Mouse (Mus musculus) liver, embryonic 16.5 days (tissue): ENCODE measurements around the gene Ola1. TPM values are rescaled to one million over a fixed set of nuclear protein-coding genes. Genes with fewer than 3 reads are reported as not detected.

Source experiments
- ATAC-seq: fragments of 200-750 bp; cut with Nextera tagmentation; 2 replicates; pipeline ENCODE4 v1.8.0; 2017; ENCODE audit warnings: low read depth, mild to moderate bottlenecking, moderate number of reproducible peaks, moderate library complexity
- H3K27ac ChIP-seq: fragments of 300-500 bp; sonication (generic); 2 replicates; pipeline ENCODE4 v1.5.1; 2014; ENCODE audit warnings: mild to moderate bottlenecking, low read length
- H3K27me3 ChIP-seq: fragments of 300-500 bp; sonication (generic); 2 replicates; pipeline ENCODE4 v1.6.1; 2014; ENCODE audit warnings: low read depth, low read length, mixed read lengths; ENCODE audit not compliant: control insufficient read depth, insufficient read depth
- H3K36me3 ChIP-seq: fragments of 300-500 bp; sonication (generic); 2 replicates; pipeline ENCODE4 v1.6.1; 2014; ENCODE audit warnings: mild to moderate bottlenecking; ENCODE audit not compliant: control insufficient read depth, insufficient read depth
- H3K4me1 ChIP-seq: fragments of 300-500 bp; sonication (generic); 2 replicates; pipeline ENCODE4 v1.6.1; 2014; ENCODE audit warnings: low read depth, low read length, mixed read lengths; ENCODE audit not compliant: control insufficient read depth
- H3K4me2 ChIP-seq: fragments of 300-500 bp; sonication (generic); 2 replicates; pipeline ENCODE4 v1.6.1; 2014; ENCODE audit warnings: low read depth, low read length, mixed read lengths
- H3K4me3 ChIP-seq: fragments of 300-500 bp; sonication (generic); 2 replicates; pipeline ENCODE4 v1.5.1; 2014; ENCODE audit warnings: low read depth, mild to moderate bottlenecking, low read length
- H3K9ac ChIP-seq: fragments of 300-500 bp; sonication (generic); 2 replicates; pipeline ENCODE4 v1.6.1; 2014; ENCODE audit warnings: low read depth, low read length
- H3K9me3 ChIP-seq: fragments of 300-500 bp; sonication (generic); replicated peaks from 2 replicates; pipeline ENCODE4 v1.6.1; 2016; ENCODE audit warnings: low read length; ENCODE audit not compliant: control insufficient read depth
- WGBS: fragments of 180-500 bp; shearing (Covaris S2); extraction: QIAGEN DNeasy Blood & Tissue Kit; methylation state at CpG from one replicate; pipeline ENCODE4 v1.1.7; 2014; ENCODE audit not compliant: insufficient replicate concordance; 5-methylcytosine and 5-hydroxymethylcytosine counted together
- polyA plus RNA-seq: library from polyadenylated mRNA; unstranded; fragments of >200 nt; fragmentation: Nextera tagmentation; extraction: Ambion mirVana; gene quantifications from 2 replicates; pipeline ENCODE4 v1.2.1, GENCODE M21; 2015

The Ola1 gene
- polyA plus RNA-seq, 1 experiment from 2014 or later: 29.7 TPM

DNA sequence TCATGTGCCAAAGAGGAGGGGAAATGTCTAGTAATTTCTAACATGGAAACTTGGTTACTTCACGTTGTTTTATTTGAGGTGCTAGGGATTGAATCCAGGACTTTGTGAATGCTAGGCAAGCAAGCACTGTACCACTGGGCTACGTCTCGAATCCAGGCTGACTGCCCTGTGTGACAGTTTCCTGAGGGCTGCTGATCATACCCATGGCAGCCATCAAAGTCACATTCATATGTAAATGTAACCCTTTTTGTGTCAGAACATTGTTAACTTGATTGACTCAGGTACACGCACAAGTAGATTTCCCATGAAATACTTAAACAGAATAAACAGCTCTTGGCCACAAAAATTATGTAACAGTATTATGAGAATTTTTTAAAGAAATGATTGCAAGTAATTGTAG lies 30.0 kb upstream of the Ola1 start:
- Histone ChIP-seq H3K4me2 (no peak overlapping the region), H3K9ac (no peak overlapping the region), H3K4me1 (no peaks in the 10 kb centered on the region), H3K9me3 (no peaks in the 10 kb centered on the region), H3K36me3 (no peaks in the 10 kb centered on the region), H3K4me3 (no peak overlapping the region), H3K27ac (no peak overlapping the region), H3K27me3 (no peaks in the 10 kb centered on the region)
- 66% methylated on average over 4 of the region's 4 CpGs for WGBS
- ATAC-seq: no peak

DNA sequence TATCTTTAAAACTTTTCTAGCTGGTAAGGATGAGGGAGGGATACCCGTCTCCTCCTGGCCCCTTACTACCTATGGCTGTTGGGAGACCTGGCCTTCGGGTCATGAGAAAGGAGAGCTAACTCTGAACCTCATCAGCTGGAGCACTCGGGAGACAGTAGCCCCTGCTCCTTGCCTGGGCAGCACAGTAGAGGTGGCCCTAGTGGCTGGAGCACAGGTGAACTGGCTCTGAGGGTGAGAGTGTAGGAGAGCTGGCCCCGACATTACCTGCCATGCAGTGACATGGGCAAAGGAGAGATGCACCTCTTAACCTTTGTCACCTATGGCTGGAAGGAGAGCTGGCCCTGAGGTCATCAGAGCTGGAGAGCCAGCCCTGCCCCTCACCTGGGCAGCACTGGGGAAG lies 22.6 kb upstream of the Ola1 start:
- 39% methylated on average over 4 of the region's 4 CpGs for WGBS
- Histone ChIP-seq H3K9ac (no peak overlapping the region), H3K4me3 (no peak overlapping the region), H3K27me3 (no peaks in the 10 kb centered on the region), H3K36me3 (no peaks in the 10 kb centered on the region), H3K27ac (no peak overlapping the region), H3K4me1 (no peaks in the 10 kb centered on the region), H3K4me2 (no peak overlapping the region), H3K9me3 (no peaks in the 10 kb centered on the region)
- ATAC-seq: no peak

DNA sequence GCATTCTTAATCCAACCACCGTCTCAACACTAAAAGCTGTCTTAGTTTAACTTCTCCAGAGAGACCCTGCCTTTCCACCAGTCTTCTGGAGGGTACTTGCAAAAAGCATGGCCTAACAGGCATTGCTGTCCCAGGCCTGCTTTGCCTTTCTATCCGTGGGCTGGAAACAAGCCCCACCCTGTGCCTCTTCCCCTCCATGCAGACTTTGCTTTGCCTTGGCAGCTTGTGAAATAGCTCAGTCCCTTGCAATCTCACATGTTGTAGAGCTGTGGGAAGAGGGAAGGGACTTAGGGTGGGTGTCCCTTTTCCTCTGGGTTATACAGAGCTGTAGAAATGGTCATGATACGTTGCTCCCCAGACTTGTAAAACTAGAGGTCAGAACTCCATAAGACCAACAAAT lies 12.4 kb upstream of the Ola1 start:
- no peak overlapping the region for H3K9ac ChIP-seq
- H3K27ac ChIP-seq: no peak overlapping the region
- no peak for ATAC-seq
- no peak overlapping the region for H3K4me3 ChIP-seq
- no peaks in the 10 kb centered on the region for H3K9me3 ChIP-seq
- 47% methylated on average over 3 of the region's 3 CpGs for WGBS
- no peaks in the 10 kb centered on the region for H3K27me3 ChIP-seq
- no peaks in the 10 kb centered on the region for H3K36me3 ChIP-seq
- no peaks in the 10 kb centered on the region for H3K4me1 ChIP-seq
- no peak overlapping the region for H3K4me2 ChIP-seq

DNA sequence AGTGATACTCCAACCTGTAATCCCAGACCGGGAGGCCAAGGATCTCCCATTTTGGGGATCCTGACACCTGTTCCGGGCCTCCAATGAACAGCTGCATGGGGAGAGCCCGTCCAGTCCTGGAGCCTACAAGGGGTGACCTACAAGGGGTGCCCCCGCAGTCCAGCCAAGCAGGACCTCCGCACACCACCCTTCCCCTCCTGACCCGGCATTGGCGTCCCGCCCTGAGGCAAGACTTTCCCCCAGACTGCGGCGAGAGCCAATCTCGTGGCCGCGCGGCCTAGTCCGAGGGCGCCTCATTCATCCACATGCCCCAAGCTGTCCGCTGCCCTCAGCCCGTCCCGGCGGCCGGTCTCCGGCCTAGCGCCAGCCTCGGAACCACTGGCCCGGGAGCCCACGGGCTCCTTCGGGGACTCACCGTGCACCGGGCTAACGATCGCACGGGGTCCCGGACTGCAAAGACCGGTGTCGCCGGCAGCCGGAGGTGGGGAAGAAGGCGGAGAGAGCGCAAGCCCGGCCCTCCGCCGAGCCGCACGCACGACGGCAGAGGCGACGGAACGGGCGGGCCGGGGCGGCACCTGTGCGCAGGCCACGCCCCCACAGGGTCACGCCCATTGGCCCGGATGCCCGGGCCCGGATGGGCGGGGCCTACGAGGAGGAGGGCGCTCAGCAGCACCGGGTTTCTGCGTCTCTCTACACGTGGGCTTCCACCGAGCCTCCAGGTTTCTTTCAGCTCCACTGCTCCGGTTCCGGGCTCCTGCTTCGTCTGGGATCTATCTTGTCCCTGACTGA lies 4.7 kb downstream of the Ola1 start:
- Histone ChIP-seq H3K9me3 (no peaks in the 10 kb centered on the region), H3K27ac (peak overlapping the region; percentile 47), H3K36me3 (no peaks in the 10 kb centered on the region), H3K9ac (peak overlapping the region; percentile 83), H3K4me3 (peak overlapping the region; percentile 87), H3K27me3 (no peaks in the 10 kb centered on the region), H3K4me1 (peaks cover 7% of the 10 kb centered on the region), H3K4me2 (peak overlapping the region; percentile 96)
- peak; percentile 98 for ATAC-seq
- WGBS: under 1% methylated on average over 68 of the region's 68 CpGs

DNA sequence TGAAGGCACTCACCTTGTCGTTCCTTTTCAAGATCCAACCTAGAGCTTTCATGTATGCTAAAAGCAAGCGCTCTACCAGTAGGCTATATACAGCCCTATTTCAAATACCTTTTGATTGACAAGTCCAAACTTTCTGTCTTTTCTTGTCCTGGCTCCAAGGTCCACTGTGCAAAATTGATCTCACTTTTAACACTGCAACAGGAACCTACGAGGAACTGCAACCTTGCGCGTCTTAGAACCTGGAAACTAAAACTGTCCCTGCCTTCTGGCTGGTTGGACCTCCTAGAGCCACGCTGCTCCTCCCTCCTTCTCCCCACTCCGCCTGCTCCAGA lies 5.2 kb downstream of the Ola1 start:
- Histone ChIP-seq H3K27ac (peak overlapping the region; percentile 47), H3K4me2 (peak overlapping the region; percentile 96), H3K9me3 (no peaks in the 10 kb centered on the region), H3K27me3 (no peaks in the 10 kb centered on the region), H3K4me3 (peak overlapping the region; percentile 87), H3K9ac (peak overlapping the region; percentile 83), H3K4me1 (peaks cover 7% of the 10 kb centered on the region), H3K36me3 (no peaks in the 10 kb centered on the region)
- 12% methylated on average over 7 of the region's 7 CpGs for WGBS
- ATAC-seq: no peak; the same call in 1 of the 2 replicates

DNA sequence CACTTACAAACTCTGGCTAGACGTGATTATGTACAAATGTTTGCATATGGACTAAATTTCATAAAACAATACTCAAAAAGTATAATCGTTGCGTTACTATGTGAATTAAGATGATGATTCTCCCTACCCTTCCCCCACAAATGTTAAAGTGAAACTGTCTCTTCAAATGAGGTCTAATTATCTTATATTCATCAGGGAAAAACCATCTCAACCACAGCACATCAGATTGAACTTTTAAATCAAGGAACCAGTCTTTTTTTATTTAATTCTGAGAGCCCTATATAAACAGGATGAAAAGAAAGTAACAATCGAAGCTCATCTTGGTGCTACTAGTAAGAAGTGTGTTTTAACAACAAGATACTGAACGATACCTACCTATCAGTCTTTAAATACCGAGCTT lies 14.4 kb downstream of the Ola1 start:
- Histone ChIP-seq H3K4me3 (no peak overlapping the region), H3K9ac (no peak overlapping the region), H3K36me3 (no peaks in the 10 kb centered on the region), H3K4me2 (no peak overlapping the region), H3K4me1 (no peaks in the 10 kb centered on the region), H3K27me3 (no peaks in the 10 kb centered on the region), H3K27ac (no peak overlapping the region), H3K9me3 (no peaks in the 10 kb centered on the region)
- no peak for ATAC-seq
- WGBS: 76% methylated on average over 6 of the region's 6 CpGs

DNA sequence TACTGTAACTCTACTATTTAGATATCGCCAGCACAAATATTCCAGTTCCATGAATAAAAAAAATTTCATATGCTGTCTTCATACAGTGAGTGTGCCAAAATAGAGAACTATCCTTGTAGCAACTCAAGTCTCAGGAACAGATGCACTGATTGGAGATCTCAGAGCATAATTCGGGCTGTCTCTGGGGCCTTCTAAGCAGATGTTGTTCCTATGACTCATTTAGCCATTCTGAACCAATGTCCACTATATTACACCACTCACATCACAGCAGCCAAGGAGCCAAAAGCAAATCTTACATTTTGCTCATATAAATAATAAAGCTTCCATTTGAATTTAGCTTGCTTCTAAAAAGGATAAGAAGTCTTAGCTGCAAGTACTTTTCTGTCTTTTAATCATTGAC lies 30.2 kb downstream of the Ola1 start:
- Histone ChIP-seq H3K27ac (no peak overlapping the region), H3K4me2 (no peak overlapping the region), H3K9me3 (no peaks in the 10 kb centered on the region), H3K4me3 (no peak overlapping the region), H3K36me3 (no peaks in the 10 kb centered on the region), H3K9ac (no peak overlapping the region), H3K4me1 (no peaks in the 10 kb centered on the region), H3K27me3 (no peaks in the 10 kb centered on the region)
- ATAC-seq: no peak
- 76% methylated on average over 2 of the region's 2 CpGs for WGBS

DNA sequence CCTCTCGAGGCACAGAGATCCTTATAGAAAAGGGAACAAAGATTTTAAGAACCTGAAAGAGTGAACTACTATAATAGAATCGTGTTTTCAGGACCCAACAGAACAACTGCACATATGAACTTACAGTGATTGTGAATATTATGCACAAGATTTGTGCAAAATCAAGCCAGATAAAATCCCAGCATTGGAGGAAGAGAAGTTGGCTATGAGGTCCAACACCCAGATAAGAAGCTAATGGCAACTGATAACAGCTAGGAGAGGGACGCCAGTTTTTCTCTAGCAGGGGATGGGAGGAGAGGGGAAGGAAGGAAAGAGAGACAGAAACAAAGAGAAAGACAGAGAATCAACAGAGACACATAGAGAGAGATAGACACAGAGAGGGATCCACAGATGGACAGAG lies 33.5 kb downstream of the Ola1 start:
- Histone ChIP-seq H3K9ac (no peak overlapping the region), H3K27me3 (no peaks in the 10 kb centered on the region), H3K4me1 (no peaks in the 10 kb centered on the region), H3K9me3 (no peaks in the 10 kb centered on the region), H3K4me3 (no peak overlapping the region), H3K36me3 (no peaks in the 10 kb centered on the region), H3K27ac (no peak overlapping the region), H3K4me2 (no peak overlapping the region)
- WGBS: 54% methylated on average over 3 of the region's 3 CpGs
- no peak for ATAC-seq

DNA sequence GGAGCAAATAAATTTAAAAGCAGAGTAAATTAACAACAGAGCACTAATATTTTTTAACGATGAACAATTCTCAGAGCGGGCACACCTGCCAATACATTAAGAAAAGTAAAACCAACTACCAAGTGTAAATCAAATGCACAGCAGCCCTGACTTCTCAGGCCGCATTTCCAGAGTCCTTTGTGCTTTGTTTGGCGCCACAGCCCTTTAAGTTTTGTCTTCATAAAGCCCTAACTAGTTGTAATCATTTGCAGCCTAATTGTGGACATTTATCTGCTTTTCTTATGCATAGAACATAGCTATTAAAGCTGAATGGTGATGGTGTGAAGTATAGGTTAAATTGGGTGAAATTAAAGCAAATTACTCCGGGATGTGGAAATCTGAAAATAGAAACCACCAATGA lies 49.2 kb downstream of the Ola1 start:
- Histone ChIP-seq H3K9me3 (no peaks in the 10 kb centered on the region), H3K4me3 (no peak overlapping the region), H3K4me1 (no peaks in the 10 kb centered on the region), H3K27ac (no peak overlapping the region), H3K4me2 (no peak overlapping the region), H3K27me3 (no peaks in the 10 kb centered on the region), H3K9ac (no peak overlapping the region), H3K36me3 (no peaks in the 10 kb centered on the region)
- 78% methylated on average over 5 of the region's 5 CpGs for WGBS
- no peak for ATAC-seq
